Mouse (Mus musculus): ENCODE results near the gene Cd101. TPM values are rescaled to one million over a fixed set of nuclear protein-coding genes. Genes with fewer than 3 reads are reported as not detected.

The Cd101 gene
- polyA plus RNA-seq, 1 experiment, result 7.8 TPM

GRCm38 (mm10) chr3:100969176-100969917, 60.0 kb downstream of the Cd101 start, which contains the start of gene Ttf2:
Ttf2 (minus strand) TSS chr3:100969663.
- H3K4me3 ChIP-seq (replicated peaks; ENCODE audit: control insufficient read depth, low read depth, low read length), result peak within 1 kb of the TSS; percentile 79
- no peak within 1 kb of the TSS for H3K27ac ChIP-seq (ENCODE audit: control insufficient read depth, insufficient read depth, low read depth, low read length, poor library complexity)
- H3K4me1 ChIP-seq (ENCODE audit: control insufficient read depth, insufficient read depth, low read length), result no peaks in the 10 kb centered on the region
- WGBS, result under 1% methylated on average over 40 of the region's 40 CpGs
- TF ChIP-seq CTCF (IDR thresholded peaks at IDR 0.05; ENCODE audit: control insufficient read depth, insufficient read depth, low read length) (no peak), POLR2A (IDR thresholded peaks at IDR 0.05; ENCODE audit: borderline replicate concordance, control insufficient read depth, low read depth, low read length) (peak; percentile 49; the same call in 1 of the 2 replicates)

GRCm38 (mm10) chr3:100963849-100964542, 65.4 kb downstream of the Cd101 start:
- Histone ChIP-seq H3K4me1 (ENCODE audit: control insufficient read depth, insufficient read depth, low read length) (no peaks in the 10 kb centered on the region), H3K4me3 (replicated peaks; ENCODE audit: control insufficient read depth, low read depth, low read length) (no peak overlapping the region), H3K27ac (ENCODE audit: control insufficient read depth, insufficient read depth, low read depth, low read length, poor library complexity) (no peak overlapping the region)
- TF ChIP-seq POLR2A (IDR thresholded peaks at IDR 0.05; ENCODE audit: borderline replicate concordance, control insufficient read depth, low read depth, low read length), result no peak
- 0 out of 2 replicates have a peak, but pooled peaks have one; percentile 5 for TF ChIP-seq CTCF (IDR thresholded peaks at IDR 0.05; ENCODE audit: control insufficient read depth, insufficient read depth, low read length)
- 85% methylated on average over 14 of the region's 14 CpGs for WGBS

DNA sequence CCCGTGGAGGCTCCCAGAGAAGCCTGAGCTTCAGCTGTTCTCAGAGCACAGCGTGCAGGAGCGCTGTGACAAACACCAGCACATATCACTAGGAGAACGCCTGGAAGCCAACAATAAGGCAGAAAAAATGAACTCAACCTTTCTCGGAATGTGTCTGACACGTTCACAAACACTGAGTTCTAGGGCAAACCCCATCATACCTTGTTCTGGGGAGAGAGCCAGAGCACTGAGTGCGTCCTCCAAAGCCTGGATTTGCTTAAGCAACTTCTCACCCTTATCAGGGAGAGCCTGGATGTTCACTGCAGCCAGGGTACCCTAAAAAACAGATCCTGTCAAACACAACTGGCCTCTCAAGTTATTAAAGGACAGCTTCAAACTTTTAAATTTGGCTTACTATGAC, 67.9 kb downstream of the Cd101 start:
- Histone ChIP-seq H3K4me3 (replicated peaks; ENCODE audit: control insufficient read depth, low read depth, low read length) (no peak overlapping the region), H3K4me1 (ENCODE audit: control insufficient read depth, insufficient read depth, low read length) (no peaks in the 10 kb centered on the region), H3K27ac (ENCODE audit: control insufficient read depth, insufficient read depth, low read depth, low read length, poor library complexity) (no peak overlapping the region)
- WGBS, result 90% methylated on average over 7 of the region's 7 CpGs
- TF ChIP-seq CTCF (IDR thresholded peaks at IDR 0.05; ENCODE audit: control insufficient read depth, insufficient read depth, low read length) (no peak), POLR2A (IDR thresholded peaks at IDR 0.05; ENCODE audit: borderline replicate concordance, control insufficient read depth, low read depth, low read length) (no peak)

DNA sequence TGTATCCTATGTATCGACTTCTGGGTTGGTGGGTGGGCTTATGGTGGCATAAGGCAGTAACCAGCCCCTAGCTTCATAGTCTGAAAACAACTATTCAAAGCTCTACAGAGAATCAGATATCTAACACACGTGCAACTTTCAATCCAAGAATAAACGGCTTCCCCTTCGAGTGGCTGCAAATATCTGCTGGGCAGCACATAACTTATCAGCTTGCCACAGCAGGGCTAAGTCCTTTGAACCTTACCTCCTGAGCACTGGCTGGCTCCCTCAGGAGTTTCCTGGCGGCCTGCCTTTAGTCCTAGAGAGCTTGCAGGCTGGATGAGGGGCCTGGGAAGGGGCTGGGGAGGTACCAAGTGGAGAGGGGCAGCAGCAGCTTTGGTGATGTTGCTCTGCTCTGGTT, 68.3 kb downstream of the Cd101 start:
- no peak overlapping the region for H3K27ac ChIP-seq (ENCODE audit: control insufficient read depth, insufficient read depth, low read depth, low read length, poor library complexity)
- no peak overlapping the region for H3K4me3 ChIP-seq (replicated peaks; ENCODE audit: control insufficient read depth, low read depth, low read length)
- TF ChIP-seq POLR2A (IDR thresholded peaks at IDR 0.05; ENCODE audit: borderline replicate concordance, control insufficient read depth, low read depth, low read length) (no peak), CTCF (IDR thresholded peaks at IDR 0.05; ENCODE audit: control insufficient read depth, insufficient read depth, low read length) (no peak)
- 74% methylated on average over 5 of the region's 5 CpGs for WGBS
- H3K4me1 ChIP-seq (ENCODE audit: control insufficient read depth, insufficient read depth, low read length), result no peaks in the 10 kb centered on the region

- Histone ChIP-seq H3K4me1 (ENCODE audit: control insufficient read depth, insufficient read depth, low read length) (no peaks in the 10 kb centered on the region), H3K27ac (ENCODE audit: control insufficient read depth, insufficient read depth, low read depth, low read length, poor library complexity) (no peak overlapping the region), H3K4me3 (replicated peaks; ENCODE audit: control insufficient read depth, low read depth, low read length) (no peak overlapping the region)
- TF ChIP-seq POLR2A (IDR thresholded peaks at IDR 0.05; ENCODE audit: borderline replicate concordance, control insufficient read depth, low read depth, low read length) (no peak), CTCF (IDR thresholded peaks at IDR 0.05; ENCODE audit: control insufficient read depth, insufficient read depth, low read length) (no peak)
These were observed 74.7 kb downstream of the Cd101 start for GRCm38 (mm10) chr3:100954616-100955015.

DNA sequence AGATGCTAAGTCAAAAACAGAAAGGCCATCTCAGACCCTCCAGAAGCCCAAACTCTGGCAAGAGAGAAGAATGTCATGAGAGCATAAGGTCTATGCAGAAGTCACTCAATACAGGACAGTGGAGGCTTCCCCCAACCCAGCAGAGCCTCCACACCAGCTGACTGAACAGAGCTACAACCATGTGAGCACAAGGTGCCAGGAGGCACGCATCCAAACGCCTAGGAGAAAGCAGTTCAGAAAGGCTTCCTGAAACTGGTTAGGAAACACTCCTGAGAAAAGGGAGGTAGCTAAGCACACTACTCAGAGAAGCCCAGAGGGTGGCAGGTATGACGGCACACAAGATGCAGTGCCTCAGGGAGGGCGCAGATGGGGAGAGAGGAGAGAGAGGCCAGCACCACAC, 77.8 kb downstream of the Cd101 start:
- 89% methylated on average over 4 of the region's 4 CpGs for WGBS
- Histone ChIP-seq H3K4me3 (replicated peaks; ENCODE audit: control insufficient read depth, low read depth, low read length) (no peak overlapping the region), H3K27ac (ENCODE audit: control insufficient read depth, insufficient read depth, low read depth, low read length, poor library complexity) (no peak overlapping the region), H3K4me1 (ENCODE audit: control insufficient read depth, insufficient read depth, low read length) (no peaks in the 10 kb centered on the region)
- no peak for TF ChIP-seq POLR2A (IDR thresholded peaks at IDR 0.05; ENCODE audit: borderline replicate concordance, control insufficient read depth, low read depth, low read length)
- no peak for TF ChIP-seq CTCF (IDR thresholded peaks at IDR 0.05; ENCODE audit: control insufficient read depth, insufficient read depth, low read length)

DNA sequence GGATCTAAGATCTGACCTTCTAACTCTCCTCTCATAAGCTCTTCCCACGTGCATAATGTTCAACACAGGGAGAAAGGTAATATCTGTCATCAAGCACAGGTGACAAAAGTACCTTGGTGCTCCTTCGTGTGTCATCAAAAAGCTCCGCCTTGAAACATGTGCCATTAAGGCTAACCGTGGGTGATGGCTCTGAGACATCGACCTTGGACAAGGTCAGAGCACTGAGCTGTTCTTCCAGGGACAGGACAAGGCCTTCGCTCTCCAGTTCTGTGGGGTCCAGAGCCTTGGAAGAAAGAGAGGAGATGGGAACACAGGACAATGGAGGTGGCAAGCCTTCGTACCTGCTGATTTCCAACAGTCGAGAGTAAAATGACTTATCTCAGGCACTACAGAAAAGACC, 82.1 kb downstream of the Cd101 start:
- Histone ChIP-seq H3K4me1 (ENCODE audit: control insufficient read depth, insufficient read depth, low read length) (no peaks in the 10 kb centered on the region), H3K4me3 (replicated peaks; ENCODE audit: control insufficient read depth, low read depth, low read length) (no peak overlapping the region), H3K27ac (ENCODE audit: control insufficient read depth, insufficient read depth, low read depth, low read length, poor library complexity) (no peak overlapping the region)
- WGBS, result 90% methylated on average over 8 of the region's 8 CpGs
- no peak for TF ChIP-seq POLR2A (IDR thresholded peaks at IDR 0.05; ENCODE audit: borderline replicate concordance, control insufficient read depth, low read depth, low read length)
- TF ChIP-seq CTCF (IDR thresholded peaks at IDR 0.05; ENCODE audit: control insufficient read depth, insufficient read depth, low read length), result no peak

Other genes starting within 250 kb of the Cd101 start
- gene Vtcn1, start 204.1 kb downstream of the Cd101 start, polyA plus RNA-seq (2011; ENCODE audit: insufficient read depth, insufficient read length, low replicate concordance, missing spikeins), result not detected in 2 replicates
- gene Trim45, start 107.4 kb downstream of the Cd101 start, polyA plus RNA-seq (2011; ENCODE audit: insufficient read depth, insufficient read length, low replicate concordance, missing spikeins), result 0.45 and 1.9 TPM in 2 replicates
- 10.1 and 14.0 TPM in 2 replicates for gene Ttf2, start 59.9 kb downstream of the Cd101 start, polyA plus RNA-seq (2011; ENCODE audit: insufficient read depth, insufficient read length, low replicate concordance, missing spikeins)
- 0.54 and 1.6 TPM in 2 replicates for gene Ptgfrn, start 80.7 kb upstream of the Cd101 start, polyA plus RNA-seq (2011; ENCODE audit: insufficient read depth, insufficient read length, low replicate concordance, missing spikeins)

All from bone marrow, adult 2 months (tissue).